ENCODE assay signal across 8 mouse cellular contexts in the genomic region with DNA sequence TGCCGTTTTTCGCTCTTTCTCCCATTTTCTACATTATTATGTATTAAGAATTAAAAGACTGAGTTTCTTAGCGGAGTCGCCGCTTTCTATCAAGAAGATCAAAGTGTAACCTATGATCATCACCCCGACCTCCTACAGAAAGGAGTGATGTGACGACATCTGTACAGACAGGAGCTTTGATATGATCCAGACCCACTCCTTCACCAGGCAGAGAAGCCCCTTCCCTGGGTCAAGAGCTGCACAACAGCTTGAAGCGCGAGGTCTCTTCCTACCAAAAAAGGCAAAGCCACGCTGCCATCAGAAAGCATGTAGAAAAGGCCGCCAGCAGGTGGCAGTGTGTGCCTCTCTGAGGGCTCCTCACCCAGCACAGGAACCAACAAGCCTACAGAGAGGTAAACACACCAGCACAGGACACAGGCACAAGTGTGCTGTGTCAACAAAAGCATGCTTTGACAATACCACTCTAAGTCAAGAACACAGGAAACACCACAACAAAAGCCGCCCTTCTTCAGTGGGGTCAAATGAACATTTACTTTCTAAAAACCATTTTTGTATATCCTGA. TPM values are rescaled to one million over a fixed set of nuclear protein-coding genes. Genes with fewer than 3 reads are reported as not detected.
DNase-seq lines count a peak whose midpoint lies in the region; ATAC-seq lines count a peak whose summit lies in the region.

No protein-coding gene starts in this region.

- peak overlapping the region; percentile 57 for H3K4me2 ChIP-seq in heart, embryonic 14.5 days (ENCODE audit: low read length)
- H3K4me2 ChIP-seq in liver, embryonic 12.5 days: no peak overlapping the region; the same call in 1 of the 2 replicates
- H3K4me2 ChIP-seq in stomach, embryonic 14.5 days (replicated peaks; ENCODE audit: low read depth, low read length): no peak overlapping the region

- peak; percentile 91 for DNase-seq in CD4-positive, CD25-positive, alpha-beta regulatory T cell, adult 2 months (ENCODE audit: low read depth, low spot score)
- DNase-seq in brain, embryonic 18.5 days (ENCODE audit: low read depth, low spot score): peak; percentile 49
- DNase-seq in forebrain, embryonic 10.5 days (ENCODE audit: extremely low spot score, low spot score): peak; percentile 79
- peak; percentile 96 for DNase-seq in kidney, postnatal 10 days
- DNase-seq in natural killer cell, adult 2 months (ENCODE audit: low spot score in 2 of 2): peak; percentile 69 to 81

- H3K27ac ChIP-seq in forebrain, embryonic 10.5 days: no peak overlapping the region
- H3K27ac ChIP-seq in heart, embryonic 14.5 days (replicated peaks in 1 of 2; ENCODE audit: control insufficient read depth in 1 of 2, insufficient read depth in 1 of 2, low read depth in 2 of 2, low read length in 2 of 2): no peak overlapping the region
- no peak overlapping the region for H3K27ac ChIP-seq in liver, embryonic 12.5 days
- no peak overlapping the region for H3K27ac ChIP-seq in stomach, embryonic 14.5 days (ENCODE audit: low read length)

- no peak overlapping the region for H3K4me3 ChIP-seq in forebrain, embryonic 10.5 days
- 0 out of 4 replicates have a peak overlapping the region, but pooled peaks of 1 of the 2 experiments have one; percentile 12 for H3K4me3 ChIP-seq in heart, embryonic 14.5 days (ENCODE audit: control insufficient read depth in 1 of 2, insufficient read depth in 1 of 2, low read depth in 1 of 2, low read length in 2 of 2)
- no peak overlapping the region for H3K4me3 ChIP-seq in liver, embryonic 12.5 days
- H3K4me3 ChIP-seq in stomach, embryonic 14.5 days (ENCODE audit: low read depth, low read length): no peak overlapping the region

- ATAC-seq in heart, embryonic 14.5 days (ENCODE audit: insufficient number of reproducible peaks, insufficient read depth, low FRiP score, low read depth): 0 out of 2 replicates have a peak, but pooled peaks have one; percentile 27
- ATAC-seq in liver, embryonic 12.5 days: peak; percentile 65
- peak; percentile 79 for ATAC-seq in stomach, embryonic 14.5 days (ENCODE audit: insufficient number of reproducible peaks, insufficient read depth, low FRiP score, low read depth)

- no peaks in the 10 kb centered on the region for H3K9me3 ChIP-seq in forebrain, embryonic 10.5 days
- H3K9me3 ChIP-seq in heart, embryonic 14.5 days (ENCODE audit: control insufficient read depth, low read length): no peaks in the 10 kb centered on the region
- H3K9me3 ChIP-seq in liver, embryonic 12.5 days (replicated peaks): no peaks in the 10 kb centered on the region
- no peaks in the 10 kb centered on the region for H3K9me3 ChIP-seq in stomach, embryonic 14.5 days (ENCODE audit: control insufficient read depth, low read depth, low read length)

- peak overlapping the region; percentile 51; the same call in 1 of the 2 replicates for H3K9ac ChIP-seq in heart, embryonic 14.5 days (ENCODE audit: low read length)
- no peak overlapping the region for H3K9ac ChIP-seq in liver, embryonic 12.5 days
- no peak overlapping the region for H3K9ac ChIP-seq in stomach, embryonic 14.5 days (replicated peaks; ENCODE audit: low read depth, low read length)

- 40% methylated on average over 12 of the region's 12 CpGs for WGBS in forebrain, embryonic 10.5 days
- WGBS in heart, embryonic 14.5 days: 21% methylated on average over 12 of the region's 12 CpGs
- 29% methylated on average over 12 of the region's 12 CpGs for WGBS in liver, embryonic 12.5 days (ENCODE audit: insufficient replicate concordance)
- WGBS in stomach, embryonic 14.5 days: 32% methylated on average over 12 of the region's 12 CpGs

- H3K36me3 ChIP-seq in forebrain, embryonic 10.5 days (replicated peaks): no peaks in the 10 kb centered on the region
- no peaks in the 10 kb centered on the region for H3K36me3 ChIP-seq in heart, embryonic 14.5 days (ENCODE audit: control insufficient read depth, insufficient read depth, low read length)
- H3K36me3 ChIP-seq in liver, embryonic 12.5 days: no peaks in the 10 kb centered on the region
- no peaks in the 10 kb centered on the region for H3K36me3 ChIP-seq in stomach, embryonic 14.5 days (ENCODE audit: control insufficient read depth, insufficient read depth, low read length)

- no peaks in the 10 kb centered on the region for H3K27me3 ChIP-seq in forebrain, embryonic 10.5 days (ENCODE audit: poor library complexity, severe bottlenecking)
- H3K27me3 ChIP-seq in heart, embryonic 14.5 days (ENCODE audit: control insufficient read depth, insufficient read depth, low read length): no peaks in the 10 kb centered on the region
- peaks cover 3% of the 10 kb centered on the region for H3K27me3 ChIP-seq in liver, embryonic 12.5 days (replicated peaks)
- no peaks in the 10 kb centered on the region for H3K27me3 ChIP-seq in stomach, embryonic 14.5 days (ENCODE audit: control insufficient read depth, insufficient read depth, low read length)

- H3K4me1 ChIP-seq in forebrain, embryonic 10.5 days: peaks cover 22% of the 10 kb centered on the region
- peaks cover 27 to 45% of the 10 kb centered on the region in 2 experiments for H3K4me1 ChIP-seq in heart, embryonic 14.5 days (ENCODE audit: control insufficient read depth in 2 of 2, insufficient read depth in 2 of 2, low read length in 2 of 2)
- peaks cover 43% of the 10 kb centered on the region for H3K4me1 ChIP-seq in liver, embryonic 12.5 days
- peaks cover 10% of the 10 kb centered on the region; the same call in 1 of the 2 replicates for H3K4me1 ChIP-seq in stomach, embryonic 14.5 days (ENCODE audit: control insufficient read depth, insufficient read depth, low read length)

RNA-seq across cellular contexts. Expression of a gene that starts 39.3 kb away (rescaled TPM):
- polyA plus RNA-seq in forebrain, embryonic 10.5 days (2016; fragmentation: Nextera tagmentation; extraction: Ambion mirVana): not detected in 2 replicates
- polyA plus RNA-seq in heart, embryonic 14.5 days (2014; fragmentation: Nextera tagmentation; extraction: Ambion mirVana): 1.1 TPM in 2 replicates
- not detected in 2 replicates for polyA plus RNA-seq in liver, embryonic 12.5 days (2016; fragmentation: Nextera tagmentation; extraction: Ambion mirVana)
- 0.15 and 0.33 TPM in 2 replicates for polyA plus RNA-seq in stomach, embryonic 14.5 days (2014; fragmentation: Nextera tagmentation; extraction: Ambion mirVana)

RNA-seq across cellular contexts. Expression of a gene that starts 43.6 kb away (rescaled TPM):
- polyA plus RNA-seq in forebrain, embryonic 10.5 days (2016; fragmentation: Nextera tagmentation; extraction: Ambion mirVana): 19.4 and 19.6 TPM in 2 replicates
- 10.8 and 11.3 TPM in 2 replicates for polyA plus RNA-seq in heart, embryonic 14.5 days (2014; fragmentation: Nextera tagmentation; extraction: Ambion mirVana)
- 10.4 and 11.4 TPM in 2 replicates for polyA plus RNA-seq in liver, embryonic 12.5 days (2016; fragmentation: Nextera tagmentation; extraction: Ambion mirVana)
- polyA plus RNA-seq in stomach, embryonic 14.5 days (2014; fragmentation: Nextera tagmentation; extraction: Ambion mirVana): 14.5 and 19.0 TPM in 2 replicates

RNA-seq across cellular contexts. Expression of a gene that starts 58.9 kb away (rescaled TPM):
- not detected in 2 replicates for polyA plus RNA-seq in forebrain, embryonic 10.5 days (2016; fragmentation: Nextera tagmentation; extraction: Ambion mirVana)
- polyA plus RNA-seq in heart, embryonic 14.5 days (2014; fragmentation: Nextera tagmentation; extraction: Ambion mirVana): not detected in 2 replicates
- polyA plus RNA-seq in liver, embryonic 12.5 days (2016; fragmentation: Nextera tagmentation; extraction: Ambion mirVana): not detected in 2 replicates
- not detected in 2 replicates for polyA plus RNA-seq in stomach, embryonic 14.5 days (2014; fragmentation: Nextera tagmentation; extraction: Ambion mirVana)

Comparison
In these comparisons a context has a peak if more than half of its experiments do, and no peak if none do; other contexts are left out.
1. ATAC-seq: peak in every context shown above with its lines; median percentile 79 in stomach, embryonic 14.5 days; 65 in liver, embryonic 12.5 days; 27 in heart, embryonic 14.5 days.